Comparison of ENCODE assay signal across 15 mouse cellular contexts in genomic region chr1:193278414-193279045, GRCm38 (mm10). TPM values are rescaled to one million over a fixed set of nuclear protein-coding genes. Genes with fewer than 3 reads are reported as not detected.
A peak's percentile ranks its signal among the peaks of the same experiment; 100 is the strongest.
DNase-seq lines count a peak whose midpoint lies in the region; ATAC-seq and TF ChIP-seq lines count a peak whose summit lies in the region.
"Had no signal": no experiment of that assay in that cellular context is flagged by ENCODE, and none has a peak within 500 bp of the region (broad histone marks: within the 10 kb centered on the region; RNA-seq: fewer than 3 reads in every experiment).

No protein-coding gene starts in this region.

- no peak overlapping the region for H3K4me2 ChIP-seq in heart, embryonic 11.5 days
- no peak overlapping the region for H3K4me2 ChIP-seq in lung, postnatal 0 days (replicated peaks; ENCODE audit: low read depth, low read length)

- TF ChIP-seq CTCF in lung, postnatal 0 days (IDR thresholded peaks at IDR 0.05) = no peak

- H3K27me3 ChIP-seq in heart, embryonic 11.5 days (ENCODE audit: control insufficient read depth, insufficient read depth, low read length) = no peaks in the 10 kb centered on the region
- H3K27me3 ChIP-seq in lung, postnatal 0 days (replicated peaks; ENCODE audit: insufficient read depth, low read length) = no peaks in the 10 kb centered on the region

- peak; percentile 61 to 62 for DNase-seq in heart, adult 18-20 months
- DNase-seq in lung, postnatal 0 days (ENCODE audit: low spot score) = no peak
- no peak for DNase-seq in lung, postnatal 4 days
- DNase-seq in gastrocnemius, postnatal 10 days = peak; percentile 42
- DNase-seq in left cerebral cortex, postnatal 25 days (ENCODE audit: low spot score in 2 of 2) = no peak
- no peak for DNase-seq in spleen, adult 12 weeks (ENCODE audit: low spot score)
- DNase-seq in left cerebral cortex, postnatal 14 days (ENCODE audit: low spot score in 2 of 2) = no peak
- DNase-seq: cerebellum, adult 11-12 months; heart, postnatal 10 days; layer of hippocampus, adult 9-11 months; thymus, adult 18-20 months had no signal

- no peak overlapping the region for H3K4me3 ChIP-seq in heart, embryonic 11.5 days (ENCODE audit: low read depth, low read length)
- H3K4me3 ChIP-seq in lung, postnatal 0 days (ENCODE audit: low read depth, low read length) = no peak overlapping the region

- no peaks in the 10 kb centered on the region for H3K9me3 ChIP-seq in heart, embryonic 11.5 days (replicated peaks; ENCODE audit: control insufficient read depth, low read length)
- H3K9me3 ChIP-seq in lung, postnatal 0 days (ENCODE audit: low read length) = no peaks in the 10 kb centered on the region

- WGBS in heart, embryonic 11.5 days (ENCODE audit: insufficient replicate concordance) = 43% methylated on average over 6 of the region's 6 CpGs
- 54% methylated on average over 6 of the region's 6 CpGs for WGBS in lung, postnatal 0 days

- peaks cover 3% of the 10 kb centered on the region; the same call in 1 of the 2 replicates for H3K4me1 ChIP-seq in heart, embryonic 11.5 days (ENCODE audit: control insufficient read depth, insufficient read depth, low read length)
- H3K4me1 ChIP-seq in lung, postnatal 0 days (ENCODE audit: insufficient read depth, low read depth, low read length) = no peaks in the 10 kb centered on the region; the same call in 1 of the 2 replicates

- H3K9ac ChIP-seq in heart, embryonic 11.5 days (ENCODE audit: low read depth, low read length) = no peak overlapping the region
- H3K9ac ChIP-seq in lung, postnatal 0 days (replicated peaks; ENCODE audit: low read depth) = no peak overlapping the region

- no peak for ATAC-seq in heart, embryonic 11.5 days (replicated peaks; ENCODE audit: insufficient number of reproducible peaks, low FRiP score, low TSS enrichment)
- peak; percentile 19; the same call in 1 of the 2 replicates for ATAC-seq in lung, postnatal 0 days
- ATAC-seq: inflammation-experienced regulatory T-cells, adult 6 months had no signal

- no peaks in the 10 kb centered on the region for H3K36me3 ChIP-seq in heart, embryonic 11.5 days (ENCODE audit: control insufficient read depth, insufficient read depth, low read length)
- H3K36me3 ChIP-seq in lung, postnatal 0 days (ENCODE audit: insufficient read depth, low read length) = no peaks in the 10 kb centered on the region

- intact Hi-C loops in left cerebral cortex, postnatal 25 days (cut with DNase I) = no loop called here
- intact Hi-C loops in left cerebral cortex, postnatal 14 days (cut with DNase I) = no loop called here

- TF ChIP-seq EP300 in lung, postnatal 0 days (IDR thresholded peaks at IDR 0.05) = no peak

- no peak overlapping the region for H3K27ac ChIP-seq in heart, embryonic 11.5 days (ENCODE audit: low read depth, low read length)
- no peak overlapping the region for H3K27ac ChIP-seq in lung, postnatal 0 days (ENCODE audit: low read length)
- H3K27ac ChIP-seq: macrophage had no signal

RNA-seq across cellular contexts. Expression of gene G0s2, which starts 5.5 kb away (rescaled TPM):
- total RNA-seq in heart, adult 18-20 months (2021) = 10 to 100 TPM; 43.4 to 49.3 TPM
- 38.5 and 45.3 TPM in 2 replicates for polyA plus RNA-seq in heart, embryonic 11.5 days (2014; fragmentation: Nextera tagmentation; extraction: Ambion mirVana)
- polyA plus RNA-seq in lung, postnatal 0 days (2015; fragmentation: Nextera tagmentation; extraction: Ambion mirVana) = 185 and 216 TPM in 2 replicates
- total RNA-seq in gastrocnemius, postnatal 10 days (2021) = 10 to 100 TPM; 24.8 to 30.4 TPM
- total RNA-seq in left cerebral cortex, postnatal 25 days (2021) = 1 to 10 TPM; 8.0 to 8.3 TPM
- 1 to 10 TPM; 4.9 to 6.5 TPM for total RNA-seq in left cerebral cortex, postnatal 14 days (2021)
- total RNA-seq: MEL had no signal

RNA-seq across cellular contexts. Expression of gene Hsd11b1, which starts 14.7 kb away (rescaled TPM):
- 10 to 100 TPM; 15.1 to 19.6 TPM for total RNA-seq in heart, adult 18-20 months (2021)
- 1.6 and 2.2 TPM in 2 replicates for polyA plus RNA-seq in heart, embryonic 11.5 days (2014; fragmentation: Nextera tagmentation; extraction: Ambion mirVana)
- polyA plus RNA-seq in lung, postnatal 0 days (2015; fragmentation: Nextera tagmentation; extraction: Ambion mirVana) = 184 and 200 TPM in 2 replicates
- 1 to 10 TPM; 4.0 to 4.3 TPM for total RNA-seq in gastrocnemius, postnatal 10 days (2021)
- total RNA-seq in left cerebral cortex, postnatal 25 days (2021) = 10 to 100 TPM; 24.1 to 24.9 TPM
- total RNA-seq in left cerebral cortex, postnatal 14 days (2021) = 10 to 100 TPM; 24.2 to 31.1 TPM
- total RNA-seq: MEL had no signal

Comparison
In these comparisons a context has a peak if more than half of its experiments do, and no peak if none do; other contexts are left out.
1. DNase-seq: peak in heart, adult 18-20 months (2 of 2) and gastrocnemius, postnatal 10 days (single experiment); none in lung, postnatal 0 days (single experiment), lung, postnatal 4 days (0 of 2), left cerebral cortex, postnatal 25 days (0 of 2), spleen, adult 12 weeks (single experiment) and left cerebral cortex, postnatal 14 days (0 of 2).